Mouse (Mus musculus) bone marrow, adult 2 months (tissue): ENCODE measurements at regions not wholly inside any gene's neighbourhood (a gene's known extent, or its start where the extent isn't known, plus 50 kb on each side); places are given as distances from the start of the nearest gene placed in this dataset.

ENCODE experiments used
- H3K27ac ChIP-seq: fragments of 200-500 bp; 2 replicates; pipeline ENCODE4 v1.5.1; 2012; ENCODE audit warnings: low read depth, mild to moderate bottlenecking, control low read depth, inconsistent platforms, low read length; ENCODE audit not compliant: control insufficient read depth, poor library complexity, insufficient read depth
- H3K4me1 ChIP-seq: fragments of 200-500 bp; 2 replicates; pipeline ENCODE4 v1.6.1; 2011; ENCODE audit warnings: low read length; ENCODE audit not compliant: control insufficient read depth, insufficient read depth
- H3K4me3 ChIP-seq: fragments of 200-500 bp; replicated peaks from 2 replicates; pipeline ENCODE3; 2011; ENCODE audit warnings: mild to moderate bottlenecking, low read depth, low read length, control low read depth; ENCODE audit not compliant: control insufficient read depth
- CTCF ChIP-seq: fragments of 200-500 bp; IDR thresholded peaks from 2 replicates; pipeline ENCODE4 v1.5.1; 2011; ENCODE audit warnings: low read length, control low read depth; ENCODE audit not compliant: control insufficient read depth, insufficient read depth
- POLR2A ChIP-seq: fragments of 200-500 bp; IDR thresholded peaks from 2 replicates; pipeline ENCODE4 v1.6.1; 2011; ENCODE audit warnings: low read depth, mild to moderate bottlenecking, control low read depth, low read length, borderline replicate concordance; ENCODE audit not compliant: control insufficient read depth
- WGBS: fragments of 180-500 bp; shearing (Covaris S2); methylation state at CpG from one replicate; pipeline ENCODE4 v1.1.7; 2018; 5-methylcytosine and 5-hydroxymethylcytosine counted together

DNA sequence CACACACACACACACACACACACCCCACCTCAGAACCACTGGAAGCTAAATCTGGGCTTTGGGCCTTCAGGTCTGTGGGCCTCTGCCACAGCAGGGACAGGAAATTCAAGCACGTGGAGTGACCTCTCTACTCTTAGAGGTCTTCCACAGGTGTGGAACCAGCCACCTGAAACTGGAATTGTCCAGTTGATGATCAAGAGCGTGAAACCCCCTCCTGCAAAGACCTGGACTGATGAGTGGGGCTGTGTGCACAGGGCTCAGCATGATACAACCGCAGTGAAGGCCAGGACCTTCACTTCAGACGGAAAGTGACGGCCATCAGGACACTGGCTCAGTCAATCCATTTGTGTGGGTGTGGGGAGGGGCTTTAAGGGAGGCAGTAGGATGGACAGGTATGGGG lies 72.5 kb downstream of the Sik1 start:
- WGBS = 89% methylated on average over 5 of the region's 5 CpGs
- Histone ChIP-seq H3K4me3 (no peak overlapping the region), H3K4me1 (peaks cover 3% of the 10 kb centered on the region; the same call in 1 of the 2 replicates), H3K27ac (no peak overlapping the region)
- TF ChIP-seq CTCF (no peak), POLR2A (no peak)

DNA sequence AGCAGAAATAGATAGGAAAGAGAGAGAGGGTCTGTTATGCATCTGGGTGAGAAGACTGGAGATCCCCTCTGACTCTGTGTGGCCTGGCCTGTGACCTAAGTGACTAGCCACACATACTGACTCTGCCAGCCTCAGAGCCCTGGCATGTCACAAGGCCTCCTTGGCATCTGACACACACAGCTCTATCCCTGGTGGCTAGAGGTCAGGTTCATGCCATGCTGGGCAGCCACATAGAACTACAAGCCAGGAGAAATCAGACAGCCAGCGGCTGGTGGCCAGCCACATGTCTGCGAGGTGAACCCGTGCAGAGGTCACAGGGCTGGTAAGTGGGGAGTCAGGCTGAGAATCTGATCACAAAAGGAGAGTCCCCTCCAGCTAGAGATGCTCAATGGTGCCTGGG lies 67.3 kb downstream of the Sik1 start:
- Histone ChIP-seq H3K27ac (no peak overlapping the region), H3K4me3 (no peak overlapping the region), H3K4me1 (peaks cover 2% of the 10 kb centered on the region; the same call in 1 of the 2 replicates)
- TF ChIP-seq CTCF = no peak
- no peak for TF ChIP-seq POLR2A
- 85% methylated on average over 3 of the region's 3 CpGs for WGBS

GRCm38 (mm10) chr17:31789068-31789583 lies 66.5 kb downstream of the Sik1 start:
- Histone ChIP-seq H3K4me1 (peaks cover 2% of the 10 kb centered on the region; the same call in 1 of the 2 replicates), H3K27ac (no peak overlapping the region), H3K4me3 (no peak overlapping the region)
- 6% methylated on average over 9 of the region's 9 CpGs for WGBS
- TF ChIP-seq POLR2A = no peak
- TF ChIP-seq CTCF = no peak

- no peak for TF ChIP-seq CTCF
These were observed 65.7 kb downstream of the Sik1 start for GRCm38 (mm10) chr17:31789906-31790279.

DNA sequence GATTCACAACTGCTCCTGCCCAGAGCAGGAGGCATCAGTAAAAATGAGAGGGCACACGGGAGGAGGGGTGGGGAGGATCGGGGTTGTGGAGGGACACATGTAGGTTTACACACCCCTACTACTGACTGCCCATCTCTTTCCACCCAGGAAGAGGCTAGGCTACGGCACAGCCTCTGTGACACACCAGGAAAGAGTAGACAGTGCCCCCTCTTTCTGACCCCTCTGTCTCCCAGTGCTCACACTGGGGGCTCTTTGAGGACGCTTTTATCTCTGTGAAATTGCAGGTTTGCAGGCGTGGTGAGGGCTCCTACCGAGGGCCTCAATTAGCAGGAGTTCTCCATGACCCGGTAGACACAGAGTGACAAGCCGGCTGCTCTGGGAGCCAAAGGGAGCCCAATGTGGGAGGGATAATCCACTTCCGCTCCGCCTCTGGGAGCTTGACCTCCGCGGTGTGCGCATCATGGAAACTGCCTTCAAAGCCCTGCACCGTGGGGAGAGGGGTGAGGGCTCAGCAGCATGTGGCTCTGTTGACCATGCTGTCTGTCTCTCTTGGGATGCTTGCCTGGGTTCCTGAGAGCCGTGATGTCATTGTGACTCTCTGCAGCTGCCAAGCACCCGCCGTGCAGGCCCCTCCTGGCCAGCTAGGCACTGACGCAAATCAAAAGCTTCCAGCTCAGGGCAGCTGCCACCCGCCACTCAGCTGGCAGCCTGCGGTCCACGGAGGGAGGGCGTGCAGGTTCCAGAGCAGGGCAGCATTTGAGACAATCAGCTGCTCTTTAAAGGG lies 65.1 kb downstream of the Sik1 start:
- WGBS = 52% methylated on average over 22 of the region's 22 CpGs
- H3K4me1 ChIP-seq = peaks cover 2% of the 10 kb centered on the region; the same call in 1 of the 2 replicates
- TF ChIP-seq CTCF (no peak), POLR2A (no peak)
- H3K4me3 ChIP-seq = no peak overlapping the region
- H3K27ac ChIP-seq = no peak overlapping the region; the same call in 1 of the 2 replicates

More at GRCm38 (mm10) chr17:31789906-31790279, 65.7 kb downstream of the Sik1 start:
- H3K4me3 ChIP-seq = no peak overlapping the region
- H3K4me1 ChIP-seq = peaks cover 2% of the 10 kb centered on the region; the same call in 1 of the 2 replicates
- 42% methylated on average over 5 of the region's 5 CpGs for WGBS
- no peak overlapping the region for H3K27ac ChIP-seq

DNA sequence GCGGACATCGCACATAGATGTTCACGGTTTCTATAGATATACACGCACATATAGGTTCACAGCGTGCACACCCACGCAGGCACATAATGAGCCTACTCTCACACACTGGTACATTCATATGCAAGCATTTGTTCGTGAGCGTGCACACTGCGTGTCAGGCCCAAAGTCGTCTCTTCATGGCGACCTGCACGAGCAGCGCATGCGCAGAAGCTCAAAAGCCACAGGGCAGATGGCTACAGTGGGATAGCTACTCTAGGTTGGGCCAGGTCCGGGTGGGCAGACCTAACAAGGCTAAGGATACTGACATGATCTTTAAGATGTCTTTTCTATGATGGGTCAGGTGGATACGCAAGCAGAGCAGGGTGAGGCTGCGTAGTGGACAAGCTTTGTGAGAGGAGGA lies 63.9 kb downstream of the Sik1 start:
- no peak for TF ChIP-seq POLR2A
- TF ChIP-seq CTCF = no peak
- Histone ChIP-seq H3K27ac (no peak overlapping the region), H3K4me3 (no peak overlapping the region), H3K4me1 (peaks cover 2% of the 10 kb centered on the region; the same call in 1 of the 2 replicates)
- WGBS = 91% methylated on average over 17 of the region's 17 CpGs

DNA sequence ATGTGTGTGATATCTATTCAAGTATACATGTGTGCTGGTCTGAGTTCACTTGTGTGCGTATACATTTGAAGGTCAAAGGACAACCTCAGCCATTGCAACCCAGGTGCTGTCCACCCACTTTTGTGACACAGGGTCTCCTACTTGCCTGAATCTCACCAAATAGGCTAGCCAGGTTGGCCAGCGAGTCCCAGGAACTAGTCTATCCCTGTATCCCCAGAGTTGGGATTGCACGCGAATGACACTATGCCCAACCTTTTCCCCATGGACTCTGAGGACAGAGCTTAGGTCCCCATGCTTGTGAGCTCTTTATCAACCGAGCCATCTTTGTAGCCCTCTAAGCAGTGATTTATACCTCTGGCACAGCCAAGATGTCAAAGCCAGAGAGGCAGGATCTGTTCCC lies 62.6 kb downstream of the Sik1 start:
- H3K4me1 ChIP-seq = peaks cover 2% of the 10 kb centered on the region; the same call in 1 of the 2 replicates
- H3K27ac ChIP-seq = no peak overlapping the region
- 73% methylated on average over 5 of the region's 5 CpGs for WGBS
- TF ChIP-seq CTCF (no peak), POLR2A (no peak)
- H3K4me3 ChIP-seq = no peak overlapping the region

DNA sequence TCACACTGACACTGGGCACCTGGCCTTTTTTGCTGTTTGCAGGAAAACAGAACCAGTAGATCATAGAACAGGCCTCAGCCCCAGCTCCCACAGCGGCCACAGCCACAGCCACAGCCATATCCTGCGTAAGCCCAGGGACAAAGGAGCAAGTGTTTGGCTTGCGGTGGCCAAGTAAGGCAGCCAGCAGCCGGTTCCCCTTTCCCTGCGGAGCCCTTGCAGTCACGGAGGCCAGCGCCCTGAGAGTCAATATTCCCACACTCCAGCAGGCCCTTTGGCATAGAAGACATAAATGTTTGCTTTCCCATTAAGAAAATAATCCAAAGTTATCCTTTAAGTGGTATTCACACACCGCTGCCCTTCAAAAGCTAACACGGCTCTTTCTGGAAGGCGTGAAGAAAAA lies 62.1 kb downstream of the Sik1 start:
- H3K4me3 ChIP-seq = no peak overlapping the region
- H3K4me1 ChIP-seq = peaks cover 2% of the 10 kb centered on the region; the same call in 1 of the 2 replicates
- WGBS = 30% methylated on average over 10 of the region's 10 CpGs
- no peak for TF ChIP-seq POLR2A
- no peak for TF ChIP-seq CTCF
- H3K27ac ChIP-seq = no peak overlapping the region

- 60% methylated on average over 4 of the region's 4 CpGs for WGBS
- Histone ChIP-seq H3K27ac (no peak overlapping the region), H3K4me3 (no peak overlapping the region), H3K4me1 (peaks cover 2% of the 10 kb centered on the region; the same call in 1 of the 2 replicates)
- TF ChIP-seq POLR2A = no peak
- no peak for TF ChIP-seq CTCF
These were observed 61.6 kb downstream of the Sik1 start for GRCm38 (mm10) chr17:31793964-31794363.
